Mouse (Mus musculus) spleen, postnatal 14 days (tissue): ENCODE measurements around the gene Fabp2.
"Not testable (repeated sequence)": the region's sequence is repeated elsewhere in the genome, so short reads cannot be mapped to it uniquely, and the experiment has no call there.

Experiments
- DNase-seq, 2 experiments: peaks; one replicate each; pipeline ENCODE4 v3.0.0; 2021 to 2022; ENCODE audit warnings: low spot score in 2 of 2

Gene Fabp2

GRCm38 (mm10) chr3:122920572-122921435 lies 25.9 kb downstream of the Fabp2 start:
- no peak for DNase-seq

DNA sequence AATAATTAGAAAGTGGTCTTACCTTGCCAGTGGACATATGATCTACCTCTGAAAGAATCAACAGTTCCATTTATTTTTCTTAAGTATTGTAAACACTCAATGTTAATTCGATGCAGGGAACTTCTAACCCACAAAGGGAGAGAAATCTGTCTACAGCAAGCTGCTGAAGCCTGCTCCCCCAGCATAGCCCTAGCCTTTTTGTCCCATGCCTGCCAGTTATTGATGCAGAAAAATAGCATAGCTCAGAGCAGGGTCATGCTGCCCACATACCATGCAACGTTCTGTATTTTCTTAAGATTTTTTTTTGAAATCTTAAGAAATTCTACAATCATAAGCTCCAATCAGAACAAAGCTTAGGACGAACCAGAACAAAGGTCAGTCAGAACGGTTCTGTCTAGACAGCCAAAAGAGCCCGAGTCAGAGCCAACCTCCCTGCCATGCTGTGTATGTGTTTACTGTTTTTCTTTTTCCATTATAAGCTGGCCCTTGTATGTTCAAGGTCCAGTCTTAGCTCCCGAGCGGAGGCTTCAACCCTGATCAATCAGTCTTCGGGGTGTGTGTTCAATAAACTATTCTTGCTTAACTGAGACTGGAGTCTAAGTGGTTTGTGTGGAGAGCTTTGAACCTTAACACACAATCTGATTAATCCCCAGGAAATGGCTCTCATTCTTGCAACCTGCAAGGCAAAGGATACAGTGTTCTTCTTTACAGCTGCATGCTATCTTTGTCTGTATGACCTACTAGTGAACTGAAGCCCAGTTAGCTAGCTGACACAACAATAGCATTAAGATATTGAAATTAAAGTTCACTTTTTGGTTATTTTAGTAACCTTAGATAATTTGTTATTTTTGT lies 27.0 kb downstream of the Fabp2 start:
- no peak for DNase-seq

GRCm38 (mm10) chr3:122923147-122923546 lies 28.3 kb downstream of the Fabp2 start:
- DNase-seq, result no peak

GRCm38 (mm10) chr3:122924009-122924914 lies 29.4 kb downstream of the Fabp2 start, which contains the start of gene 1810037I17Rik:
TSS of gene 1810037I17Rik (plus strand) at chr3:122924203.
- peak; percentile 82 to 86 for DNase-seq

DNA sequence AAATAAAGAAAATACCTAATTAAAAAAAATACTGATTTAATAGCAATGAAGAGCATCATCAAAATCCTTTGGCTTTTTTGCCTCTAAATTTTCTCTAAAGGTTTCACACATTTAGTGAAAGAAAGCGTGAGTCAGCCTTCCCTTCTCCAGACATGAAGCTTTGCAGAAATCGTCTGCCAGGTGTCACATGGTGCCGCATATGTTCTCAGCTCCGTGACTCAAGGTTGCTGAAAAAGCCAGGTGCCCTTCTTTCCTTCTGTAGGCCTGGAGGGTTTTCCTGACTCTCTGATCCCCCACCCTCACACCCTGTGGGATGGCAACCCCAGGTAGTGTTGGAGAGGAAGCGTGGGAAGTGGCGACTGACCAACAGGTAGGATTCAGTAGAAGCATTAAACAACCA lies 34.9 kb downstream of the Fabp2 start:
- DNase-seq, result no peak

GRCm38 (mm10) chr3:122932466-122932865 lies 37.6 kb downstream of the Fabp2 start:
- no peak for DNase-seq

GRCm38 (mm10) chr3:122937176-122937575 lies 42.3 kb downstream of the Fabp2 start:
- DNase-seq, result not testable (repeated sequence)

DNA sequence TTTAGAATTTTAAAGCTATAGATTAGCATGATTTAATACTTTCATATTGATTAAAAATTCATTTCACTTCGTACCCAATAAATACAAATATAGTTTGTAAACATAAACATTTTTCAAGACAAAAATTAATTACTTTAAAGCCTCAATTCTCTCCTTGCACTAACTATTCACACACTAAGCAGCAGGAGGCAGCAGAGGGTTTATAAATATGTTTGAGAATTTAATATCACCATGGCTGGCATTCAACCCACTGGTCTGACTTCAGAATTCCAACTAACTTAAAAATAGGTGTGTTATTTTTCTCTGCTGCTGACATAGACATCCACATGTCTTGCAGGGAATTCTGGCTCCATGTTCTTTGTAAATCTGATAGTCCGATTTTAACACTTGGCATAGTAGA lies 44.3 kb downstream of the Fabp2 start:
- no peak for DNase-seq

GRCm38 (mm10) chr3:122943387-122943890 lies 48.6 kb downstream of the Fabp2 start:
- no peak for DNase-seq
